Mouse (Mus musculus): Measurements from ENCODE around the gene Olfr1490. TPM values are rescaled to one million over a fixed set of nuclear protein-coding genes. Genes with fewer than 3 reads are reported as not detected.
"Not testable (repeated sequence)": the region's sequence is repeated elsewhere in the genome, so short reads cannot be mapped to it uniquely, and the experiment has no call there.

Gene Olfr1490
- not detected in 2 replicates for polyA plus RNA-seq (2015; fragmentation: Nextera tagmentation; extraction: Ambion mirVana)

DNA sequence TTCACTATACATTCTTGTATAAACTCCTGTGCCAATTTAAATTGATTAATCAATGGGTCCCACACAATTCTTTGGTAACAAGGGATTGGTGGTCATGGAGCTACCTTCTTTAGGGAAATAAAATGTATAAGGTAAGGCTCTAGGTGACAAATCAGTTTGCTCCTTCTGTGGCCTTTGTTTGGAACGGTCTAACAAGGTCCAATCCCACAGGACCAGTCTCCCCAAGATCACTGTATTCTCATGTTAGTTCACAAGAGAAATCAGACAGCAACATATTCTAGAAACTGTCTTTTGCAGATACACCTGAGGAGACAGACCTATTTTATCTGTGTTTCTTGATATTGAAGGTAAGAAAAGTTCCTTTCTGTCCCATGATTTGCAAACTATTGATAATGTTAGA, at the start of gene Olfr1490:
Gene Olfr1490, plus strand, starts transcription at position 301 of the 400 bp plus-strand sequence.
- no peak within 1 kb of the TSS for H3K4me2 ChIP-seq
- H3K27me3 ChIP-seq = no peaks in the 10 kb centered on the region
- H3K4me1 ChIP-seq (replicated peaks) = no peaks in the 10 kb centered on the region
- no peaks in the 10 kb centered on the region for H3K36me3 ChIP-seq
- no peak for ATAC-seq (ENCODE audit: low read depth)
- no peak within 1 kb of the TSS for H3K4me3 ChIP-seq
- H3K9me3 ChIP-seq = peaks cover 12% of the 10 kb centered on the region; the same call in 1 of the 2 replicates
- no peak within 1 kb of the TSS for H3K9ac ChIP-seq
- WGBS = 77% methylated on average over 1 of the region's 1 CpGs
- H3K27ac ChIP-seq (replicated peaks) = no peak within 1 kb of the TSS

DNA sequence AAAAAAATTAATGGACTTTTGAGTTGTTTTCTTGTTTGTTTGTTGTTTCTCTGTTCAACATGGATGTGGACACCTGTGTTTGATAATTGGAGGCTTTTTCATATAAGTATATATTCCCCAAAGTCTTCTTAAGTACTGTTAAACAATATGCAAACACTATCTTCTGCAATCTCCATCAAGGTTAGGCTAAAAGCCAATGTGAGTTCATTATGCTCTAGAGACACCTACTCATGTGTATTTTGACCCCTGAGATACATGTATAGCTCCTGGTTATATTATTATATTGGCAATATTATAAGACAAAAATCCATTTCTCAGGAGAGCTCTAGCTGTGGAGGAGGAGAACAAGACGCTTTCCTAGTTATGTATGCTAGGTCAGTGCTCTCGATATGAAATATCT, 33.8 kb upstream of the Olfr1490 start, which contains the start of gene Olfr1487:
Gene Olfr1487, plus strand, starts transcription at position 301 of the 400 bp plus-strand sequence.
- H3K27me3 ChIP-seq; H3K4me1 ChIP-seq (replicated peaks); H3K4me2 ChIP-seq; H3K4me3 ChIP-seq; H3K27ac ChIP-seq (replicated peaks); H3K36me3 ChIP-seq; ATAC-seq (ENCODE audit: low read depth); H3K9ac ChIP-seq: not testable (repeated sequence)
- peaks cover 19% of the 10 kb centered on the region; the same call in 1 of the 2 replicates for H3K9me3 ChIP-seq
- 96% methylated on average over 2 of the region's 2 CpGs for WGBS

DNA sequence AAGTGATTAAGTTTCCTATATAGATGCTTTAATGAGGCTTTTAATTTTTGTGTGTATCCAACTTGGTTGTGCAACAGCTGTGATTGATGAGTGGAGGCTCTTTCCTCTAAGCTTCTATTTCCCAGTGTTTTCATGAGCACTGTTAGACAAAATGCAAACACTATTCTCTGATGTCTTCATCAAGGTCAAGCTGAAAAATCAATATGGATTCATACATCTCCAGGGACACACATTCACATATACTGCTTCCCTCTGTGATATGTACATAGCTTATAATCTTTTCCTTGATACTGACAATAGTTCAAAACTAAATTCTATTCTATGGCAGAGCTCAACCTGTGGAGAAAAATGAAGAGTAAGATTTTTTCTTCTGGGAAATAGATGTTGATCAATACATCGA, 19.6 kb upstream of the Olfr1490 start, which contains the start of gene Olfr1489:
Gene Olfr1489, plus strand, starts transcription at position 301 of the 400 bp plus-strand sequence.
- Histone ChIP-seq H3K9me3 (no peaks in the 10 kb centered on the region), H3K4me3 (no peak within 1 kb of the TSS), H3K27me3 (no peaks in the 10 kb centered on the region), H3K9ac (no peak within 1 kb of the TSS), H3K4me2 (no peak within 1 kb of the TSS), H3K27ac (replicated peaks) (no peak within 1 kb of the TSS), H3K4me1 (replicated peaks) (no peaks in the 10 kb centered on the region), H3K36me3 (no peaks in the 10 kb centered on the region)
- no peak for ATAC-seq (ENCODE audit: low read depth)
- WGBS = 91% methylated on average over 1 of the region's 1 CpGs

DNA sequence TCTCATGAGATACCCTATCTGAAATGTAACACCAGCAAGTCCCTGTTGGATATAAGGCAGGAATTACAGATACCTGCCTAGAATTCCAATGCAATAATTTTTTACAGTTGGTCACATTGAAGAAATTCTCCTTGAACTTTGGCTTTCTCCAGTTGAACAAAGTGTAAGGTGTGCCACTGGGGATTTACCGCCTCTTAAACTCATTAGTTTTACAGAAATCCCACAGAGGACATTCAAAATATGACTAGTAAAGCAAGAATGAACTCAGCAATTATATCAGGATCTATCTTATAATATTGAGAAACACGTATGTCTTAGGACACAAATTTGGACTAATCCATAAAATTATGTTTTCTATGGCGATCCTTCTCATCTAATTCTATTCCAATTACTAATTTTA, 46.1 kb downstream of the Olfr1490 start, which contains the start of gene Olfr1491:
Gene Olfr1491, plus strand, starts transcription at position 301 of the 400 bp plus-strand sequence.
- Histone ChIP-seq H3K27ac (replicated peaks) (no peak within 1 kb of the TSS), H3K4me1 (replicated peaks) (no peaks in the 10 kb centered on the region), H3K9me3 (no peaks in the 10 kb centered on the region), H3K4me2 (no peak within 1 kb of the TSS), H3K27me3 (no peaks in the 10 kb centered on the region), H3K4me3 (no peak within 1 kb of the TSS), H3K9ac (no peak within 1 kb of the TSS), H3K36me3 (no peaks in the 10 kb centered on the region)
- no peak for ATAC-seq (ENCODE audit: low read depth)
- WGBS = 77% methylated on average over 3 of the region's 3 CpGs

Small RNAs within 50 kb of the gene (microRNA-seq; reads per million reads assigned to microRNA genes)
- gene Gm23931 = not detected

Other genes starting within 250 kb of the Olfr1490 start
- gene Olfr1469, start 243.2 kb upstream of the Olfr1490 start, polyA plus RNA-seq (2015; fragmentation: Nextera tagmentation; extraction: Ambion mirVana) = not detected in 2 replicates
- not detected in 2 replicates for gene Olfr1471, start 207.7 kb upstream of the Olfr1490 start, polyA plus RNA-seq (2015; fragmentation: Nextera tagmentation; extraction: Ambion mirVana)
- gene Olfr1472, start 195.0 kb upstream of the Olfr1490 start, polyA plus RNA-seq (2015; fragmentation: Nextera tagmentation; extraction: Ambion mirVana) = not detected in 2 replicates
- gene Olfr1474, start 181.5 kb upstream of the Olfr1490 start, polyA plus RNA-seq (2015; fragmentation: Nextera tagmentation; extraction: Ambion mirVana) = not detected in 2 replicates
- gene Olfr1475, start 170.9 kb upstream of the Olfr1490 start, polyA plus RNA-seq (2015; fragmentation: Nextera tagmentation; extraction: Ambion mirVana) = not detected in 2 replicates
- gene Olfr1477, start 150.5 kb upstream of the Olfr1490 start, polyA plus RNA-seq (2015; fragmentation: Nextera tagmentation; extraction: Ambion mirVana) = not detected in 2 replicates
- not detected in 2 replicates for gene Olfr1480, start 123.2 kb upstream of the Olfr1490 start, polyA plus RNA-seq (2015; fragmentation: Nextera tagmentation; extraction: Ambion mirVana)
- not detected in 2 replicates for gene Olfr1484, start 67.6 kb upstream of the Olfr1490 start, polyA plus RNA-seq (2015; fragmentation: Nextera tagmentation; extraction: Ambion mirVana)
- gene Olfr1487, start 33.7 kb upstream of the Olfr1490 start, polyA plus RNA-seq (2015; fragmentation: Nextera tagmentation; extraction: Ambion mirVana) = not detected in 2 replicates
- not detected in 2 replicates for gene Olfr1489, start 19.5 kb upstream of the Olfr1490 start, polyA plus RNA-seq (2015; fragmentation: Nextera tagmentation; extraction: Ambion mirVana)
- not detected in 2 replicates for gene Olfr1491, start 46.2 kb downstream of the Olfr1490 start, polyA plus RNA-seq (2015; fragmentation: Nextera tagmentation; extraction: Ambion mirVana)
- gene Olfr1493-ps1, start 72.2 kb downstream of the Olfr1490 start, polyA plus RNA-seq (2015; fragmentation: Nextera tagmentation; extraction: Ambion mirVana) = not detected in 2 replicates
- gene Olfr1494, start 88.6 kb downstream of the Olfr1490 start, polyA plus RNA-seq (2015; fragmentation: Nextera tagmentation; extraction: Ambion mirVana) = not detected in 2 replicates
- gene Olfr1495, start 113.5 kb downstream of the Olfr1490 start, polyA plus RNA-seq (2015; fragmentation: Nextera tagmentation; extraction: Ambion mirVana) = not detected in 2 replicates
- not detected in 2 replicates for gene Olfr1496, start 126.8 kb downstream of the Olfr1490 start, polyA plus RNA-seq (2015; fragmentation: Nextera tagmentation; extraction: Ambion mirVana)
- gene Olfr1497, start 147.1 kb downstream of the Olfr1490 start, polyA plus RNA-seq (2015; fragmentation: Nextera tagmentation; extraction: Ambion mirVana) = not detected in 2 replicates
- gene Olfr1499, start 168.4 kb downstream of the Olfr1490 start, polyA plus RNA-seq (2015; fragmentation: Nextera tagmentation; extraction: Ambion mirVana) = not detected in 2 replicates
- gene Olfr1500, start 179.4 kb downstream of the Olfr1490 start, polyA plus RNA-seq (2015; fragmentation: Nextera tagmentation; extraction: Ambion mirVana) = not detected in 2 replicates
- gene Olfr1501, start 199.6 kb downstream of the Olfr1490 start, polyA plus RNA-seq (2015; fragmentation: Nextera tagmentation; extraction: Ambion mirVana) = not detected in 2 replicates
- gene Olfr1502, start 210.7 kb downstream of the Olfr1490 start, polyA plus RNA-seq (2015; fragmentation: Nextera tagmentation; extraction: Ambion mirVana) = not detected in 2 replicates
- not detected in 2 replicates for gene Olfr1504, start 246.8 kb downstream of the Olfr1490 start, polyA plus RNA-seq (2015; fragmentation: Nextera tagmentation; extraction: Ambion mirVana)